Mouse (Mus musculus): ENCODE measurements around the gene Fam20a. TPM values are rescaled to one million over a fixed set of nuclear protein-coding genes. Genes with fewer than 3 reads are reported as not detected.

Fam20a gene
- polyA plus RNA-seq, 1 experiment from 2014 or later = 1.2 TPM

- no peaks in the 10 kb centered on the region for H3K27me3 ChIP-seq (ENCODE audit: poor library complexity, severe bottlenecking)
- DNase-seq (ENCODE audit: extremely low spot score, low spot score) = no peak
- no peak overlapping the region for H3K27ac ChIP-seq
- H3K36me3 ChIP-seq (replicated peaks) = no peaks in the 10 kb centered on the region
- WGBS = 87% methylated on average over 4 of the region's 4 CpGs
- H3K4me1 ChIP-seq = no peaks in the 10 kb centered on the region
- no peak overlapping the region for H3K4me3 ChIP-seq
- H3K9me3 ChIP-seq = no peaks in the 10 kb centered on the region
Measured at GRCm38 (mm10) chr11:109696519-109696918, 25.6 kb downstream of the Fam20a start.

- no peaks in the 10 kb centered on the region for H3K4me1 ChIP-seq
- no peak overlapping the region for H3K4me3 ChIP-seq
- no peaks in the 10 kb centered on the region for H3K36me3 ChIP-seq (replicated peaks)
- no peak for DNase-seq (ENCODE audit: extremely low spot score, low spot score)
- no peaks in the 10 kb centered on the region for H3K27me3 ChIP-seq (ENCODE audit: poor library complexity, severe bottlenecking)
- no peaks in the 10 kb centered on the region for H3K9me3 ChIP-seq
- WGBS = 42% methylated on average over 3 of the region's 3 CpGs
- no peak overlapping the region for H3K27ac ChIP-seq
Measured at GRCm38 (mm10) chr11:109692737-109693136, 29.3 kb downstream of the Fam20a start.

GRCm38 (mm10) chr11:109689539-109689938, 32.5 kb downstream of the Fam20a start:
- H3K4me1 ChIP-seq = no peaks in the 10 kb centered on the region
- WGBS = 88% methylated on average over 4 of the region's 4 CpGs
- H3K27me3 ChIP-seq (ENCODE audit: poor library complexity, severe bottlenecking) = no peaks in the 10 kb centered on the region
- H3K36me3 ChIP-seq (replicated peaks) = no peaks in the 10 kb centered on the region
- no peak for DNase-seq (ENCODE audit: extremely low spot score, low spot score)
- H3K4me3 ChIP-seq = no peak overlapping the region
- no peak overlapping the region for H3K27ac ChIP-seq
- no peaks in the 10 kb centered on the region for H3K9me3 ChIP-seq

- H3K4me3 ChIP-seq = no peak overlapping the region
- peaks cover 13% of the 10 kb centered on the region for H3K27me3 ChIP-seq (ENCODE audit: poor library complexity, severe bottlenecking)
- no peaks in the 10 kb centered on the region for H3K4me1 ChIP-seq
- 91% methylated on average over 6 of the region's 6 CpGs for WGBS
- H3K36me3 ChIP-seq (replicated peaks) = no peaks in the 10 kb centered on the region
- no peaks in the 10 kb centered on the region for H3K9me3 ChIP-seq
- no peak overlapping the region for H3K27ac ChIP-seq
- DNase-seq (ENCODE audit: extremely low spot score, low spot score) = no peak
Measured at GRCm38 (mm10) chr11:109682221-109682620, 39.9 kb downstream of the Fam20a start.

- Histone ChIP-seq H3K4me3 (no peak overlapping the region), H3K4me1 (peaks cover 6% of the 10 kb centered on the region), H3K27me3 (ENCODE audit: poor library complexity, severe bottlenecking) (peaks cover 13% of the 10 kb centered on the region), H3K27ac (no peak overlapping the region), H3K9me3 (no peaks in the 10 kb centered on the region), H3K36me3 (replicated peaks) (no peaks in the 10 kb centered on the region)
- 77% methylated on average over 3 of the region's 3 CpGs for WGBS
- no peak for DNase-seq (ENCODE audit: extremely low spot score, low spot score)
Measured at GRCm38 (mm10) chr11:109681556-109681955, 40.5 kb downstream of the Fam20a start.

GRCm38 (mm10) chr11:109680934-109681333, 41.1 kb downstream of the Fam20a start:
- Histone ChIP-seq H3K36me3 (replicated peaks) (no peaks in the 10 kb centered on the region), H3K4me1 (peaks cover 8% of the 10 kb centered on the region), H3K4me3 (no peak overlapping the region), H3K27me3 (ENCODE audit: poor library complexity, severe bottlenecking) (peaks cover 15% of the 10 kb centered on the region), H3K27ac (no peak overlapping the region), H3K9me3 (no peaks in the 10 kb centered on the region)
- DNase-seq (ENCODE audit: extremely low spot score, low spot score) = no peak
- WGBS = 83% methylated on average over 9 of the region's 9 CpGs

- 81% methylated on average over 12 of the region's 12 CpGs for WGBS
- peaks cover 8% of the 10 kb centered on the region for H3K4me1 ChIP-seq
- no peak for DNase-seq (ENCODE audit: extremely low spot score, low spot score)
- H3K27me3 ChIP-seq (ENCODE audit: poor library complexity, severe bottlenecking) = peaks cover 31% of the 10 kb centered on the region
- H3K4me3 ChIP-seq = no peak overlapping the region
- H3K36me3 ChIP-seq (replicated peaks) = no peaks in the 10 kb centered on the region
- no peaks in the 10 kb centered on the region for H3K9me3 ChIP-seq
- no peak overlapping the region for H3K27ac ChIP-seq
Measured at GRCm38 (mm10) chr11:109678291-109678690, 43.8 kb downstream of the Fam20a start.

- Histone ChIP-seq H3K4me1 (peaks cover 8% of the 10 kb centered on the region), H3K27ac (no peak overlapping the region), H3K4me3 (no peak overlapping the region), H3K36me3 (replicated peaks) (no peaks in the 10 kb centered on the region), H3K9me3 (no peaks in the 10 kb centered on the region), H3K27me3 (ENCODE audit: poor library complexity, severe bottlenecking) (peaks cover 31% of the 10 kb centered on the region)
- no peak for DNase-seq (ENCODE audit: extremely low spot score, low spot score)
- WGBS = 51% methylated on average over 12 of the region's 12 CpGs
Measured at GRCm38 (mm10) chr11:109676621-109677373, 45.3 kb downstream of the Fam20a start.

- no peak for DNase-seq (ENCODE audit: extremely low spot score, low spot score)
- H3K36me3 ChIP-seq (replicated peaks) = peaks cover 3% of the 10 kb centered on the region
- H3K9me3 ChIP-seq = no peaks in the 10 kb centered on the region
- 87% methylated on average over 9 of the region's 9 CpGs for WGBS
- H3K27me3 ChIP-seq (ENCODE audit: poor library complexity, severe bottlenecking) = peaks cover 31% of the 10 kb centered on the region
- peaks cover 8% of the 10 kb centered on the region for H3K4me1 ChIP-seq
- H3K27ac ChIP-seq = no peak overlapping the region
- no peak overlapping the region for H3K4me3 ChIP-seq
Measured at GRCm38 (mm10) chr11:109675771-109676170, 46.3 kb downstream of the Fam20a start.

GRCm38 (mm10) chr11:109675208-109675607, 46.9 kb downstream of the Fam20a start:
- H3K4me3 ChIP-seq = no peak overlapping the region
- H3K27ac ChIP-seq = no peak overlapping the region
- H3K4me1 ChIP-seq = peaks cover 8% of the 10 kb centered on the region
- no peak for DNase-seq (ENCODE audit: extremely low spot score, low spot score)
- H3K27me3 ChIP-seq (ENCODE audit: poor library complexity, severe bottlenecking) = peaks cover 31% of the 10 kb centered on the region
- peaks cover 8% of the 10 kb centered on the region for H3K36me3 ChIP-seq (replicated peaks)
- H3K9me3 ChIP-seq = no peaks in the 10 kb centered on the region
- 83% methylated on average over 3 of the region's 3 CpGs for WGBS

- Histone ChIP-seq H3K27ac (no peak overlapping the region), H3K9me3 (no peaks in the 10 kb centered on the region), H3K4me1 (peaks cover 8% of the 10 kb centered on the region), H3K36me3 (replicated peaks) (peaks cover 15% of the 10 kb centered on the region), H3K4me3 (no peak overlapping the region), H3K27me3 (ENCODE audit: poor library complexity, severe bottlenecking) (peaks cover 31% of the 10 kb centered on the region)
- no peak for DNase-seq (ENCODE audit: extremely low spot score, low spot score)
- WGBS = 79% methylated on average over 11 of the region's 11 CpGs
Measured at GRCm38 (mm10) chr11:109674542-109674941, 47.5 kb downstream of the Fam20a start.

GRCm38 (mm10) chr11:109673741-109674140, 48.3 kb downstream of the Fam20a start:
- peaks cover 8% of the 10 kb centered on the region for H3K4me1 ChIP-seq
- peaks cover 26% of the 10 kb centered on the region for H3K27me3 ChIP-seq (ENCODE audit: poor library complexity, severe bottlenecking)
- peaks cover 23% of the 10 kb centered on the region for H3K36me3 ChIP-seq (replicated peaks)
- no peaks in the 10 kb centered on the region for H3K9me3 ChIP-seq
- H3K4me3 ChIP-seq = no peak overlapping the region
- WGBS = 90% methylated on average over 7 of the region's 7 CpGs
- DNase-seq (ENCODE audit: extremely low spot score, low spot score) = no peak
- no peak overlapping the region for H3K27ac ChIP-seq

- no peaks in the 10 kb centered on the region for H3K9me3 ChIP-seq
- DNase-seq (ENCODE audit: extremely low spot score, low spot score) = no peak
- H3K27me3 ChIP-seq (ENCODE audit: poor library complexity, severe bottlenecking) = peaks cover 20% of the 10 kb centered on the region
- no peak overlapping the region for H3K4me3 ChIP-seq
- peaks cover 8% of the 10 kb centered on the region for H3K4me1 ChIP-seq
- peaks cover 29% of the 10 kb centered on the region for H3K36me3 ChIP-seq (replicated peaks)
- H3K27ac ChIP-seq = no peak overlapping the region
- WGBS = 80% methylated on average over 21 of the region's 21 CpGs
Measured at GRCm38 (mm10) chr11:109672881-109673739, 49.0 kb downstream of the Fam20a start.

All from forebrain, embryonic 10.5 days (tissue).